Mouse (Mus musculus): ENCODE data around the gene B230104I21Rik. TPM values are rescaled to one million over a fixed set of nuclear protein-coding genes. Genes with fewer than 3 reads are reported as not detected.

Gene B230104I21Rik
- total RNA-seq, 2 experiments from 2014 or later = not detected

DNA sequence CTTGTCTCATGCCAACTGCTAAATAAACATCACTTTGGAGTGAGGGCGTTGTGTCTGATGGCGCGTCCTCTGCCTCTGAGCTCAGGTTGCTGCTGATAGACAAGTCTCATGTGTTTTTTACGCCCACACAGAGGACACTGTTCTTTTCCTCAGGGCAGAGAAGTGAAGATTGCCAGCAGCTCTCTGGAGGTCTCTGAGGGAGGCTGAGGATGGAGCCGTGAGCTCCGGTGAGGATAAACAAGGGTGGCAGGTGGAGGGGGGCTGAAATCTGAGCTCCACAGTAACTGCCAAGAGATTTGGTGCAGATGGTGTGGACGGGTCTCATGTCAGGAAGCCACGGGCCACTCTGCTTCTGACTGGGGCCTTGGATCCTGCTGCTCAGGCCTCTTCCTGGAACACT is 50.9 kb downstream of the B230104I21Rik start:
- intact Hi-C loops (cut with DNase I) = no loop called here
- DNase-seq (ENCODE audit: low spot score in 2 of 2) = no peak

DNA sequence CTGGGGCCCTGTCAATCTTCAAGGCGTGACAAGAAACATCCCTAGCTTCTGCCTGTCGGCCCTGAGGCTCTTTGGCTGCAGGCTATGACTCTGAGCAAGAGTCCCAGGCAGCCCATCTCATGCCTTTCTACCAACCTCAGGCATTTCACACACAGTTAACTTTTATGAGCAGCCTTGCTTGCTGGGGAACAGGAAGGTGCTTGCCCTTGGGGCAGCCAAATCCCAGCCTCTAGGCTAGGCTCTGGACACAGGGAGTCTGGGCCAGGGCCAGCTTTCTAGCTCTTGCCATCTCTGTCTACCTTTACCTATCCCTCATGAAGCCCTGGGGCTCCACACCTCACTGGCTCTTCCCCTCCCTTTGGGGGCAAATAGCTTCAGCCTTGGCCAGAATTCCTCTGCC is 53.7 kb downstream of the B230104I21Rik start:
- DNase-seq (ENCODE audit: low spot score in 2 of 2) = no peak
- intact Hi-C loops (cut with DNase I) = loop anchor here (1.0 kb wide), 1 partner anchor 326 kb away; no protein-coding TSS in a partner anchor

DNA sequence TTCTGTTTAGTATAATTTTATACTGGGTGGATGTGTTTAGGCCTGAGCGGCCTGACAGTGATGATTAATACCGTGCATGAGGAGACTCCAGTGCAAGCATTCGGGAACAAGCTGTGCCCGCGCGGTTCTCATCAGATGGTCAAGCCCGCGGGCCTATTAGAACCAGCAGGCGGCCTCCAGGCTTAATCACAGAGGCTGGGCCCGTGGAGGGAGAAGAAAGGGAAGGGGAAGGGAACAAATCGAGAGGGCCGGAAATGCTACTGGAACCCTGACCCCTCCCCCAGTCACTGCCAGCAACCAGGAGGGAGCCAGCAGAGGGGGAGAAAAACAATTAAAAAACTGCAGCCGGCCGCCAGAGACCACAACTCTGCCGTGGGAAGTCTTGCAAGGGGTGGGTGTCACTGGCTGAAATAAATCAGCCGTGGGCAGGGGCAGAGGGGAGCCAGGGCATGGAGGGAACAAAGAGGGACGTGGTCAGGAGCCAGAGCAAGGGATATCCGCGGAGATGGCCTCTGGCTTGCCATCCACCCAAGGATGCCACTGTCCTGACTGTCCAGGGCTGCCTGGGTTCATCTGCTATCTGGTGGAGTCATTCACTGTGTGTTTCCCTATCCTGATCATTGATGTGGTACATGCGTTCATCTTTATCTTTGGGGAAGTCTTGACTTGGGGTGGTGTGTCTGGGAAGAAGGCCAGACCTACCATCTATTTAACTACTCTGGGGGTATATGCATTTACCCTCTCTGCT is 54.6 kb downstream of the B230104I21Rik start:
- intact Hi-C loops (cut with DNase I) = loop anchor here (1.0 kb wide), 1 partner anchor 325 kb away; no protein-coding TSS in a partner anchor
- DNase-seq (ENCODE audit: low spot score in 2 of 2) = peak in 1 of 2 experiments; percentile 27

DNA sequence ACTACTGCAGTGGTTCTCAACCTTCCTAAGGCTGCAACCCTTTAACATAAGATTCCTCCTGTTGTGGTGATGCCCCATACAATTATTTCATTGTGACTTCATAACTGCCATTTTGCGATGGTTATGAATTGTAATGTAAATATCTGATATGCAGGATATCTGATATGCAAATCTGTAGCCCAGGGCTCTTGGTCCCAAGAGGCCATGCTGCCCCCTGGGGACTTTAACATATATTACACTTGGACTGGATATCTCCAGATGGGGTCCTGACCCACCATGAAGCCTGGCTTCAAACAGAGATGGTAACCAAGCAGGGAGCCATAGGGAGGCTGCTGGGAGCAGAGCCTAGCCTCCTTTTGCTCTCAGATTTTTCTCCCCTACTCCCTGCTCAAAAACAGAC is 56.7 kb downstream of the B230104I21Rik start:
- DNase-seq (ENCODE audit: low spot score in 2 of 2) = no peak
- intact Hi-C loops (cut with DNase I) = loop anchor here (2.0 kb wide), 1 partner anchor 64 kb away; no protein-coding TSS in a partner anchor

- peak in 1 of 2 experiments; percentile 17 for DNase-seq (ENCODE audit: low spot score in 2 of 2)
- intact Hi-C loops (cut with DNase I) = loop anchor here (2.0 kb wide), 1 partner anchor 65 kb away; no protein-coding TSS in a partner anchor
Observed at GRCm38 (mm10) chr4:154393196-154394122, 57.5 kb downstream of the B230104I21Rik start.

- intact Hi-C loops (cut with DNase I) = no loop called here
- peak; percentile 19 to 43 for DNase-seq (ENCODE audit: low spot score in 2 of 2)
Observed at GRCm38 (mm10) chr4:154394123-154394722, 58.3 kb downstream of the B230104I21Rik start.

GRCm38 (mm10) chr4:154396652-154397301 is 60.9 kb downstream of the B230104I21Rik start:
- intact Hi-C loops (cut with DNase I) = no loop called here
- DNase-seq (ENCODE audit: low spot score in 2 of 2) = no peak

Other genes starting within 250 kb of the B230104I21Rik start
- under 1 TPM; 0.30 to 0.50 TPM for gene Trp73, start 195.9 kb upstream of the B230104I21Rik start, total RNA-seq (2021)
- 10 to 100 TPM; 30.7 to 34.8 TPM for gene Wrap73, start 193.8 kb upstream of the B230104I21Rik start, total RNA-seq (2021)
- gene Tprgl, start 175.5 kb upstream of the B230104I21Rik start, total RNA-seq (2021) = 100 to 1,000 TPM; 151 to 153 TPM
- 1 to 10 TPM; 3.6 to 5.8 TPM for gene Megf6, start 165.4 kb upstream of the B230104I21Rik start, total RNA-seq (2021)
- gene Arhgef16, start 34.5 kb upstream of the B230104I21Rik start, total RNA-seq (2021) = under 1 TPM; 0.64 to 0.85 TPM